Mouse (Mus musculus): Measurements from ENCODE around the gene Prmt3. TPM values are rescaled to one million over a fixed set of nuclear protein-coding genes. Genes with fewer than 3 reads are reported as not detected.

The Prmt3 gene
- total and polyA plus RNA-seq, 3 experiments = 62.5 to 73.9 (median 63.7) TPM

- Histone ChIP-seq H3K79me2 (ENCODE audit: control insufficient read depth, insufficient read depth, low read length, poor library complexity) (no peaks in the 10 kb centered on the region), H3K27me3 (ENCODE audit: control insufficient read depth in 1 of 2, insufficient read depth in 2 of 2, low read length in 2 of 2) (no peaks in the 10 kb centered on the region), H3K4me1 (ENCODE audit: control insufficient read depth in 1 of 2, insufficient read depth in 2 of 2, low read length in 2 of 2) (peaks cover 18 to 20% of the 10 kb centered on the region in 2 experiments), H3K27ac (ENCODE audit: control insufficient read depth, low read depth, low read length) (peak overlapping the region; percentile 59; the same call in 1 of the 2 replicates), H3K9me3 (replicated peaks; ENCODE audit: insufficient read depth, low read length) (no peaks in the 10 kb centered on the region), H3K36me3 (ENCODE audit: control insufficient read depth in 1 of 2, insufficient read depth in 2 of 2, low read length in 2 of 2) (peaks cover 29 to 47% of the 10 kb centered on the region in 2 experiments), H3K4me3 (ENCODE audit: control insufficient read depth in 1 of 2, insufficient read depth in 1 of 2, low read depth in 2 of 2, low read length in 2 of 2) (no peak overlapping the region), H3K9ac (ENCODE audit: control insufficient read depth, low read depth, low read length, poor library complexity, severe bottlenecking) (no peak overlapping the region)
- TF ChIP-seq MEF2A (IDR thresholded peaks at IDR 0.05; ENCODE audit: extremely low read depth, insufficient replicate concordance, low read depth, low read length, poor library complexity, severe bottlenecking) (peak; percentile 74; the same call in 1 of the 2 replicates), TAL1 (IDR thresholded peaks at IDR 0.05; ENCODE audit: low read length) (no peak), USF1 (IDR thresholded peaks at IDR 0.05; ENCODE audit: low read depth, low read length) (no peak), EP300 (IDR thresholded peaks at IDR 0.05; ENCODE audit: low read depth in 1 of 2, low read length in 2 of 2) (no peak)
- DNase-seq (ENCODE audit: low read depth, low spot score) = peak; percentile 24
These were observed 26.6 kb downstream of the Prmt3 start for GRCm38 (mm10) chr7:49804638-49805165.

- TF ChIP-seq MAX (IDR thresholded peaks at IDR 0.05; ENCODE audit: low read length) (no peak), GATA1 (IDR thresholded peaks at IDR 0.05; ENCODE audit: low read depth, low read length) (peak; percentile 83), MYB (IDR thresholded peaks at IDR 0.05; ENCODE audit: low read depth, low read length) (peak; percentile 32; the same call in 1 of the 2 replicates), ZMIZ1 (IDR thresholded peaks at IDR 0.05; ENCODE audit: low read depth, low read length) (no peak), ETS1 (IDR thresholded peaks at IDR 0.05; ENCODE audit: low read depth, low read length) (peak; percentile 65), ZKSCAN1 (IDR thresholded peaks at IDR 0.05; ENCODE audit: low read depth, low read length) (no peak), USF1 (IDR thresholded peaks at IDR 0.05; ENCODE audit: low read depth, low read length) (no peak), GABPA (IDR thresholded peaks at IDR 0.05; ENCODE audit: low read depth, low read length) (no peak), BHLHE40 (IDR thresholded peaks at IDR 0.05; ENCODE audit: borderline replicate concordance, low read depth, low read length) (no peak), RCOR1 (IDR thresholded peaks at IDR 0.05; ENCODE audit: low read depth, low read length) (peak; percentile 72), ZNF384 (IDR thresholded peaks at IDR 0.05; ENCODE audit: low read depth, low read length) (no peak), TCF12 (IDR thresholded peaks at IDR 0.05; ENCODE audit: low read depth, low read length) (peak; percentile 86), TAL1 (IDR thresholded peaks at IDR 0.05; ENCODE audit: low read length) (peak; percentile 61), EP300 (IDR thresholded peaks at IDR 0.05; ENCODE audit: low read depth in 1 of 2, low read length in 2 of 2) (peak; percentile 71 to 75)
- H3K4me1 ChIP-seq (ENCODE audit: control insufficient read depth in 1 of 2, insufficient read depth in 2 of 2, low read length in 2 of 2) = peaks cover 18 to 20% of the 10 kb centered on the region in 2 experiments
- H3K36me3 ChIP-seq (ENCODE audit: control insufficient read depth in 1 of 2, insufficient read depth in 2 of 2, low read length in 2 of 2) = peaks cover 29 to 40% of the 10 kb centered on the region in 2 experiments
- H3K79me2 ChIP-seq (ENCODE audit: control insufficient read depth, insufficient read depth, low read length, poor library complexity) = no peaks in the 10 kb centered on the region
- peak; percentile 45 for DNase-seq (ENCODE audit: low read depth, low spot score)
- H3K4me3 ChIP-seq (ENCODE audit: control insufficient read depth in 1 of 2, insufficient read depth in 1 of 2, low read depth in 2 of 2, low read length in 2 of 2) = no peak overlapping the region
- H3K9ac ChIP-seq (ENCODE audit: control insufficient read depth, low read depth, low read length, poor library complexity, severe bottlenecking) = no peak overlapping the region
- H3K9me3 ChIP-seq (replicated peaks; ENCODE audit: insufficient read depth, low read length) = no peaks in the 10 kb centered on the region
- H3K27ac ChIP-seq (ENCODE audit: control insufficient read depth, low read depth, low read length) = peak overlapping the region; percentile 59
- no peaks in the 10 kb centered on the region for H3K27me3 ChIP-seq (ENCODE audit: control insufficient read depth in 1 of 2, insufficient read depth in 2 of 2, low read length in 2 of 2)
These were observed 27.5 kb downstream of the Prmt3 start for GRCm38 (mm10) chr7:49805618-49806017.
